ENCODE assay signal across 19 mouse cellular contexts in genomic region chr6:94618671-94619070, GRCm38 (mm10).
DNase-seq lines count a peak whose midpoint lies in the region; ATAC-seq and TF ChIP-seq lines count a peak whose summit lies in the region.
"Had no signal": no experiment of that assay in that cellular context is flagged by ENCODE, and none has a peak within 500 bp of the region (broad histone marks: within the 10 kb centered on the region; RNA-seq: fewer than 3 reads in every experiment).

No protein-coding gene starts in this region.

- no peak for ATAC-seq in hindbrain, embryonic 15.5 days (ENCODE audit: low FRiP score, low read depth)
- no peak for ATAC-seq in hindbrain, embryonic 12.5 days (ENCODE audit: low FRiP score)
- ATAC-seq: forebrain, embryonic 16.5 days; inflammation-experienced regulatory T-cells, adult 6 months; intestine, postnatal 0 days had no signal

- H3K27me3 ChIP-seq in hindbrain, embryonic 15.5 days, result no peaks in the 10 kb centered on the region
- H3K27me3 ChIP-seq in hindbrain, embryonic 12.5 days, result no peaks in the 10 kb centered on the region
- H3K27me3 ChIP-seq: embryonic facial prominence, embryonic 12.5 days; forebrain, embryonic 12.5 days had no signal

- 81% methylated on average over 5 of the region's 5 CpGs for whole genome bisulfite sequencing in hindbrain, embryonic 15.5 days
- 88% methylated on average over 5 of the region's 5 CpGs for WGBS in hindbrain, embryonic 12.5 days

- H3K9ac ChIP-seq in hindbrain, embryonic 15.5 days, result no peak overlapping the region
- no peak overlapping the region for H3K9ac ChIP-seq in hindbrain, embryonic 12.5 days
- H3K9ac ChIP-seq: embryonic facial prominence, embryonic 12.5 days; forebrain, embryonic 12.5 days had no signal

- peaks cover 2% of the 10 kb centered on the region; the same call in 1 of the 2 replicates for H3K4me1 ChIP-seq in hindbrain, embryonic 15.5 days (replicated peaks)
- H3K4me1 ChIP-seq in hindbrain, embryonic 12.5 days, result peaks cover 4% of the 10 kb centered on the region
- H3K4me1 ChIP-seq: forebrain, embryonic 12.5 days had no signal

- no peak overlapping the region for H3K4me3 ChIP-seq in hindbrain, embryonic 15.5 days
- H3K4me3 ChIP-seq in hindbrain, embryonic 12.5 days, result no peak overlapping the region
- H3K4me3 ChIP-seq in layer of hippocampus, adult 2 months, result no peak overlapping the region
- H3K4me3 ChIP-seq: embryonic facial prominence, embryonic 12.5 days; forebrain, embryonic 12.5 days; heart, embryonic 10.5 days had no signal

- no peak overlapping the region for H3K4me2 ChIP-seq in hindbrain, embryonic 15.5 days
- no peak overlapping the region for H3K4me2 ChIP-seq in hindbrain, embryonic 12.5 days (replicated peaks)
- H3K4me2 ChIP-seq: embryonic facial prominence, embryonic 12.5 days; forebrain, embryonic 12.5 days had no signal

- no peak for DNase-seq in layer of hippocampus, adult 2 months (ENCODE audit: low spot score in 2 of 2)
- no peak for DNase-seq in layer of hippocampus, postnatal 10 days (ENCODE audit: low spot score in 2 of 2)
- peak; percentile 83 for DNase-seq in NIH3T3 (ENCODE audit: low read depth)
- DNase-seq in forelimb bud, embryonic 11.5 days (ENCODE audit: low read depth, low spot score), result peak; percentile 39
- DNase-seq in adrenal gland, postnatal 36 days, result no peak
- DNase-seq: adrenal gland, adult 8-10 months; cerebellum, adult 11-12 months; cerebellum, adult 9-10 months; cerebellum, postnatal 25 days; heart, postnatal 10 days; heart, postnatal 4 days had no signal

- H3K36me3 ChIP-seq in hindbrain, embryonic 15.5 days, result peaks cover 17% of the 10 kb centered on the region
- H3K36me3 ChIP-seq in hindbrain, embryonic 12.5 days, result peaks cover 86% of the 10 kb centered on the region

- H3K9me3 ChIP-seq in hindbrain, embryonic 15.5 days, result no peaks in the 10 kb centered on the region
- H3K9me3 ChIP-seq in hindbrain, embryonic 12.5 days (replicated peaks), result no peaks in the 10 kb centered on the region
- H3K9me3 ChIP-seq: embryonic facial prominence, embryonic 12.5 days; forebrain, embryonic 12.5 days; heart, embryonic 10.5 days had no signal

- TF ChIP-seq CTCF in layer of hippocampus, adult 2 months (conservative IDR thresholded peaks at IDR 0.05), result no peak

- 0 out of 2 replicates have a peak overlapping the region, but pooled peaks have one; percentile 24 for H3K27ac ChIP-seq in hindbrain, embryonic 15.5 days (replicated peaks)
- no peak overlapping the region for H3K27ac ChIP-seq in hindbrain, embryonic 12.5 days
- peak overlapping the region; percentile 36; the same call in 1 of the 2 replicates for H3K27ac ChIP-seq in layer of hippocampus, adult 2 months
- H3K27ac ChIP-seq: embryonic facial prominence, embryonic 12.5 days; forebrain, embryonic 12.5 days had no signal

Comparison
In these comparisons a context has a peak if more than half of its experiments do, and no peak if none do; other contexts are left out.
1. DNase-seq: peak in NIH3T3 (single experiment) and forelimb bud, embryonic 11.5 days (single experiment); none in layer of hippocampus, adult 2 months (0 of 2), layer of hippocampus, postnatal 10 days (0 of 2) and adrenal gland, postnatal 36 days (0 of 2).